Mouse (Mus musculus) left cerebral cortex, adult 18-20 months (tissue): ENCODE results near the gene Krt1. TPM values are rescaled to one million over a fixed set of nuclear protein-coding genes. Genes with fewer than 3 reads are reported as not detected.

Experiments
- DNase-seq, 2 experiments: peaks; one replicate each; pipeline ENCODE4 v3.0.0; 2021 to 2022; ENCODE audit warnings: low spot score in 2 of 2, mixed read lengths in 1 of 2
- microRNA-seq, 2 experiments: library from miRNA; unstranded; fragments of <30 nt; microRNA quantifications; one replicate each; pipeline ENCODE4 v1.2.0; 2021
- total RNA-seq, 2 experiments: library from RNA; stranded (reverse); gene quantifications; 2 replicates each; pipeline ENCODE4 v1.2.3; 2021

The Krt1 gene
- total RNA-seq, 2 experiments from 2014 or later, result 1.7 to 2.6 TPM

- DNase-seq, result no peak
These were observed 28.8 kb downstream of the Krt1 start for GRCm38 (mm10) chr15:101821786-101822185.

GRCm38 (mm10) chr15:101817875-101818274, 32.7 kb downstream of the Krt1 start, which contains the start of gene Krt2:
Gene Krt2, minus strand, starts transcription at chr15:101818169.
- no peak for DNase-seq

- DNase-seq, result peak; percentile 12 to 38
These were observed 47.4 kb downstream of the Krt1 start for GRCm38 (mm10) chr15:101803052-101803822.

- DNase-seq, result no peak
These were observed 48.2 kb downstream of the Krt1 start, which contains the start of gene Krt73 for GRCm38 (mm10) chr15:101802296-101802835. Gene Krt73, minus strand, starts transcription at chr15:101802346.

Small RNA genes within 50 kb of the gene (microRNA-seq; reads per million reads assigned to microRNA genes)
- 0 reads per million in 2 experiments for gene Gm44356

Other genes with a start within 250 kb of the Krt1 start
- not detected for gene Gm5414, start 222.6 kb downstream of the Krt1 start, total RNA-seq
- gene Gm5478, start 203.4 kb downstream of the Krt1 start, total RNA-seq, result not detected
- gene Krt6b, start 170.5 kb downstream of the Krt1 start, total RNA-seq, result not detected
- not detected for gene Krt6a, start 156.5 kb downstream of the Krt1 start, total RNA-seq
- not detected for gene Krt5, start 137.9 kb downstream of the Krt1 start, total RNA-seq
- not detected for gene Krt71, start 107.7 kb downstream of the Krt1 start, total RNA-seq
- not detected for gene Krt72, start 64.3 kb downstream of the Krt1 start, total RNA-seq
- 1 to 10 TPM; 1.7 TPM for gene Krt73, start 48.4 kb downstream of the Krt1 start, total RNA-seq
- under 1 TPM; 0.28 to 0.67 TPM for gene Krt2, start 32.6 kb downstream of the Krt1 start, total RNA-seq
- 10 to 100 TPM; 13.4 to 16.9 TPM for gene Krt77, start 18.9 kb upstream of the Krt1 start, total RNA-seq
- gene Krt76, start 42.1 kb upstream of the Krt1 start, total RNA-seq, result not detected
- not detected for gene Krt4, start 73.9 kb upstream of the Krt1 start, total RNA-seq
- gene Krt79, start 89.5 kb upstream of the Krt1 start, total RNA-seq, result not detected
- not detected for gene Krt78, start 103.5 kb upstream of the Krt1 start, total RNA-seq
- gene Krt8, start 153.7 kb upstream of the Krt1 start, total RNA-seq, result not detected
- under 1 TPM in 1 of 2 experiments, not detected in 1; 0.26 TPM for gene Krt18, start 177.4 kb upstream of the Krt1 start, total RNA-seq
- gene Eif4b, start 223.0 kb upstream of the Krt1 start, total RNA-seq, result 100 to 1,000 TPM; 173 to 179 TPM
- gene Tns2, start 249.6 kb upstream of the Krt1 start, total RNA-seq, result 10 to 100 TPM; 16.0 to 21.8 TPM